Mouse (Mus musculus) liver, embryonic 16.5 days (tissue): ENCODE data around the gene Sft2d1. TPM values are rescaled to one million over a fixed set of nuclear protein-coding genes. Genes with fewer than 3 reads are reported as not detected.
A peak's percentile ranks its signal among the peaks of the same experiment; 100 is the strongest.
"Not testable (repeated sequence)": the region's sequence is repeated elsewhere in the genome, so short reads cannot be mapped to it uniquely, and the experiment has no call there.

Source experiments
- ATAC-seq: fragments of 200-750 bp; cut with Nextera tagmentation; 2 replicates; pipeline ENCODE4 v1.8.0; 2017; ENCODE audit warnings: low read depth, mild to moderate bottlenecking, moderate number of reproducible peaks, moderate library complexity
- H3K27ac ChIP-seq: fragments of 300-500 bp; sonication (generic); 2 replicates; pipeline ENCODE4 v1.5.1; 2014; ENCODE audit warnings: mild to moderate bottlenecking, low read length
- H3K27me3 ChIP-seq: fragments of 300-500 bp; sonication (generic); 2 replicates; pipeline ENCODE4 v1.6.1; 2014; ENCODE audit warnings: low read depth, low read length, mixed read lengths; ENCODE audit not compliant: control insufficient read depth, insufficient read depth
- H3K36me3 ChIP-seq: fragments of 300-500 bp; sonication (generic); 2 replicates; pipeline ENCODE4 v1.6.1; 2014; ENCODE audit warnings: mild to moderate bottlenecking; ENCODE audit not compliant: control insufficient read depth, insufficient read depth
- H3K4me1 ChIP-seq: fragments of 300-500 bp; sonication (generic); 2 replicates; pipeline ENCODE4 v1.6.1; 2014; ENCODE audit warnings: low read depth, low read length, mixed read lengths; ENCODE audit not compliant: control insufficient read depth
- H3K4me2 ChIP-seq: fragments of 300-500 bp; sonication (generic); 2 replicates; pipeline ENCODE4 v1.6.1; 2014; ENCODE audit warnings: low read depth, low read length, mixed read lengths
- H3K4me3 ChIP-seq: fragments of 300-500 bp; sonication (generic); 2 replicates; pipeline ENCODE4 v1.5.1; 2014; ENCODE audit warnings: low read depth, mild to moderate bottlenecking, low read length
- H3K9ac ChIP-seq: fragments of 300-500 bp; sonication (generic); 2 replicates; pipeline ENCODE4 v1.6.1; 2014; ENCODE audit warnings: low read depth, low read length
- H3K9me3 ChIP-seq: fragments of 300-500 bp; sonication (generic); replicated peaks from 2 replicates; pipeline ENCODE4 v1.6.1; 2016; ENCODE audit warnings: low read length; ENCODE audit not compliant: control insufficient read depth
- WGBS: fragments of 180-500 bp; shearing (Covaris S2); extraction: QIAGEN DNeasy Blood & Tissue Kit; methylation state at CpG from one replicate; pipeline ENCODE4 v1.1.7; 2014; ENCODE audit not compliant: insufficient replicate concordance; 5-methylcytosine and 5-hydroxymethylcytosine counted together
- polyA plus RNA-seq: library from polyadenylated mRNA; unstranded; fragments of >200 nt; fragmentation: Nextera tagmentation; extraction: Ambion mirVana; gene quantifications from 2 replicates; pipeline ENCODE4 v1.2.1, GENCODE M21; 2015

Sft2d1 gene
- polyA plus RNA-seq = 44.5 and 47.4 TPM in 2 replicates

DNA sequence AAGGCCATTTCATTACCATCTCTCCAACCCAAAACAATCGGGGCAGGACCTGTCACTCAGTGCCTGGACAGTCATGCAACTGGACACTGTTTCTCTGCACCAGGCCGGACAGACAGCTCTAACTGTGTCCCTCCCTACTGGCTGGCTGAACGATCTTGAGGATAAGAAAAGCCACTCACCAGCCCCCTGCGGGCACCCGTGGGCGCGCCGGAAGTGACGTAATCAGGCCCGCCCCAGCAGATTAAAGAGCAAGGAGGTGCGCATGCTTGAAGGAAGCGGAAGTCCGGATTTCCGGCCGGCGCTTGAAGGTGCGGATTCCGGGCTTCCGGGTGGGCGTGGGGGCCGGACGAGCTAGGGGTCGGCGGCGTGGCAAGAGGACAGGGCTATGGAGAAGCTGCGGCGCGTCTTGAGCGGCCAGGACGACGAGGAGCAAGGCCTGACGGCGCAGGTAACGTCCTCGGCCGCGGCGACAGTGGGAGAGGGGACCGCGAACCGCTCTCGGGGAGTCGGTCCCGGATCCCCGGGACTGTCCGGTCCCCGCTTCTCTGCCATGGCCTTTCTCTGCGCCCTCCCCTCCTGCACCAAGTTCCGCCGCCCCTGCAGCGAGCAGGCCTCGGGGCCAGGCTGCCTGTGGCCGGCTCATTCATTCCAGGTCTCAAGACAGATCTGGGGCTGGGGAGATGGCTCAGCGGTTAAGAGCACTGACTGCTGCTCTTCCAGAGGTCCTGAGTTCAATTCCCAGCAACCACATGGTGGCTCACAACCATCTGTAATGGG lies at the start of gene Sft2d1:
TSS of gene Sft2d1 (plus strand) at position 265 of the 777 bp plus-strand sequence.
- H3K27ac ChIP-seq = peak within 1 kb of the TSS; percentile 53
- WGBS = 0% methylated on average over 52 of the region's 54 CpGs
- H3K9ac ChIP-seq = peak within 1 kb of the TSS; percentile 81
- peak within 1 kb of the TSS; percentile 83 for H3K4me3 ChIP-seq
- H3K4me2 ChIP-seq = peak within 1 kb of the TSS; percentile 81
- no peaks in the 10 kb centered on the region for H3K27me3 ChIP-seq
- ATAC-seq = peak; percentile 97
- H3K9me3 ChIP-seq = no peaks in the 10 kb centered on the region
- peaks cover 21% of the 10 kb centered on the region for H3K4me1 ChIP-seq
- H3K36me3 ChIP-seq = no peaks in the 10 kb centered on the region

DNA sequence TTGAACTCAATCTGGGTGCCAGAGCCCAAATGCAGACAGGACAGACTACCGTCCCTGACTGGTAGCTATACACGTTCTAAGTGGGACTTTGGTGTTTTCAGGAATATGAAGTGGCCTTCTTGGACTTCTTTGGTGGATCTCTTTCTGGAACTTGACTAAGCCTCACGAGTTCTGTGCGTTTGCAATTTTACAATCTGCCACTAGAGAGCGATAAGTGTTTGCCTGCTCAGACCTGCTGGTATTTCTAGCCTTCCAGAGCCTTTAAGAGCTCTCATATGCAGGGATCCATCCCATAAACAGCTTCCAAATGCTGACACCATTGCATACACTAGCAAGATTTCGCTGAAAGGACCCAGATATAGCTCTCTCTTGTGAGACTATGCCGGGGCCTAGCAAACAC lies 46.3 kb upstream of the Sft2d1 start:
- not testable (repeated sequence) for ATAC-seq, H3K27me3 ChIP-seq, H3K27ac ChIP-seq, H3K9me3 ChIP-seq, H3K4me3 ChIP-seq, H3K4me1 ChIP-seq, H3K4me2 ChIP-seq, H3K9ac ChIP-seq, H3K36me3 ChIP-seq
- WGBS = 13% methylated on average over 7 of the region's 7 CpGs

DNA sequence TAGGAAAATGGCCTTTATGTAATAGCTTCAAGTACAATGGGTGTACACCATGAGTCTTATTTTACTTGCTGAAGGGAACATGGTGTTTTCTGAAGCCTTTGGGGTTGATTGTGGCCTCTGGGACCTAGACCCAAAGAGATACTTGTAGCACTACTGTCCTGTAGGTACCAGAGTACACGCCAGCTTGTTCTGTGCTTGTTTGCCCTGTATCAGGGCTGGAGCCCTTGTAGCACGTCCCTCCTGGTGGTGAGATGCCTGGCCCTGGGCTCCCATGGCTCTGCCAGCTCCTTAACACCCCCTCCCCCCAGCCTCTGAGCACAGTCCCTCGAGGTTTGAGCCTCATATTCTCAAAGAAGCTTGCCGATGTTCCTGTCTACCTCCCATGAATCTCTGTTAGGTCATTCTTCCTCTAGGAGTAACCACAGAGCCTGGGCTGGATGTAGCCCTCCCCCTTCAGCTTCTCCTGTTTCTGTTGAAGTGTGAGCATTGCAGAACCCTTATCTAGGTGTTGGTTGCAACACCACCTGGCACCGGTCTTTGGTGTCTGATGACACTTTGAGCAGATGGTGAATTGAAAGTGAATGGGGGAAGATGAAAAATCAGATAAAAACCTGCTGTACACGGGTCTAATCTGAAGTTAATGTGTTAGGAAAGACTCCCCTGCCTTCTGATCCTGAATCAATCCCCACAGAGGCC lies 38.7 kb upstream of the Sft2d1 start:
- Histone ChIP-seq H3K27me3 (no peaks in the 10 kb centered on the region), H3K36me3 (no peaks in the 10 kb centered on the region), H3K9ac (no peak overlapping the region), H3K9me3 (no peaks in the 10 kb centered on the region), H3K4me3 (no peak overlapping the region), H3K4me1 (peaks cover 13% of the 10 kb centered on the region), H3K27ac (peak overlapping the region; percentile 63), H3K4me2 (no peak overlapping the region)
- WGBS = 25% methylated on average over 6 of the region's 6 CpGs
- peak; percentile 70 for ATAC-seq

DNA sequence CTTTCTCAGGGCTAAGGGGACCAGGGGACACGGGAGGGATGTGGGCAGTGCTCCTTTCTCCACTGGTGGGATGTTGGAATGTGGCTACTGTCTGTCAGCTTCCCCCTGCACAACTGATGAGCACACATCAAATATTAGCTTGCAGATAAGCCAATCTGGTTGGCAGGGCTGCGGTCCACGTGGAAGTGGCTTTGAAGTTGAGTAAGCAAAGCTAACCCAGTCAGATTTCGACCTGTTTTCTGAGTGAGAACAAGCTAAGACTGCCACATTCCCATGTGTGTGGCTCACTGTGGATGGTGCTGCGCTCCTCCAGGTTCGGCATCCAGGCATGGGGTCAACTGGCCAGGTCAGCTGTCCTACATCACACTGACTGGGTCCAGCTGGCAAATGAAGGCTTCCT lies 38.0 kb upstream of the Sft2d1 start:
- peak; percentile 67 for ATAC-seq
- H3K4me3 ChIP-seq = no peak overlapping the region
- peaks cover 13% of the 10 kb centered on the region for H3K4me1 ChIP-seq
- H3K27ac ChIP-seq = peak overlapping the region; percentile 64
- no peak overlapping the region for H3K9ac ChIP-seq
- no peaks in the 10 kb centered on the region for H3K9me3 ChIP-seq
- H3K36me3 ChIP-seq = no peaks in the 10 kb centered on the region
- H3K27me3 ChIP-seq = no peaks in the 10 kb centered on the region
- 49% methylated on average over 6 of the region's 6 CpGs for WGBS
- H3K4me2 ChIP-seq = no peak overlapping the region

DNA sequence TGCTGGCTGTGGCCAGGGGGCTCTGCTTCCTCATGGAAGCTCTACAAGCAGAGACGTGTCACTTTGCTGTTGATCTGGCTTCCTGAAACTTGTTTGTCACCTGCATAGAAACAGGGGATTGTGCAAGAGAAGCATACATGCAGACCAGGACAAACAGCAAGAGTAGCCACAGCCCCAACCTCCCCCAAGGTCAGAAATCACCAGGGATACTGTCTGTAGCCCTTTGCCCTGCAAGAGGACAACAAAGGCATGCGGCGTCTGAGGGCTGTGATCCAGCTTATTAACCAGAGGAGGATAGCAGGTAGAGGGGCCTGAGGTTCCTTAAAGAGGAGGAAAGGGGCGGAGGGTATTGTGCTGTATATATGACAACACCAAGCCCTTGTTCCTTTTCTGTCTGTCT lies 34.8 kb upstream of the Sft2d1 start:
- Histone ChIP-seq H3K4me3 (no peak overlapping the region), H3K9ac (no peak overlapping the region), H3K9me3 (no peaks in the 10 kb centered on the region), H3K27me3 (no peaks in the 10 kb centered on the region), H3K4me2 (peak overlapping the region; percentile 18; the same call in 1 of the 2 replicates), H3K4me1 (peaks cover 13% of the 10 kb centered on the region), H3K27ac (peak overlapping the region; percentile 79), H3K36me3 (no peaks in the 10 kb centered on the region)
- 31% methylated on average over 4 of the region's 4 CpGs for WGBS
- peak; percentile 72 for ATAC-seq

DNA sequence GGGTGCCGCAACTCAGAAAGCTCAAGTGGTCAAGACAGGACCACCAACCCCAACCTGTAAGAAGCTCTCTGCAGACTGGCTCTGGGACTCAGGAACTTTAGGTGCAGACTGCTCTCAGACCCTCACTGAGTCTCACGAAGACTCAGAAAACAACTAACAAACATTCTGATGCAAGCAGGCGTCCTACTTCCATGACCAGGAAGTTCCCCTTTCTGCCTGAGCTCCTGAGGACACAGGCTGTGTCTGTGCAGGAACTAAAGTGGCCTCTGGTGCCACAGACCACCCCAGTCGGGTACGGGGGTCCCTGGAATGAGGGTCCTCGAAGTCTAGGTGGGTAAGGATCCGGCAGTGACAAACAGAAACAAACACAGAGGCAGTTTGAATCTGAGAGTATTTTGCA lies 34.2 kb upstream of the Sft2d1 start:
- 40% methylated on average over 7 of the region's 7 CpGs for WGBS
- Histone ChIP-seq H3K36me3 (no peaks in the 10 kb centered on the region), H3K27ac (peak overlapping the region; percentile 79), H3K9me3 (no peaks in the 10 kb centered on the region), H3K4me2 (peak overlapping the region; percentile 18; the same call in 1 of the 2 replicates), H3K9ac (no peak overlapping the region), H3K4me3 (no peak overlapping the region), H3K4me1 (peaks cover 10% of the 10 kb centered on the region), H3K27me3 (no peaks in the 10 kb centered on the region)
- no peak for ATAC-seq

DNA sequence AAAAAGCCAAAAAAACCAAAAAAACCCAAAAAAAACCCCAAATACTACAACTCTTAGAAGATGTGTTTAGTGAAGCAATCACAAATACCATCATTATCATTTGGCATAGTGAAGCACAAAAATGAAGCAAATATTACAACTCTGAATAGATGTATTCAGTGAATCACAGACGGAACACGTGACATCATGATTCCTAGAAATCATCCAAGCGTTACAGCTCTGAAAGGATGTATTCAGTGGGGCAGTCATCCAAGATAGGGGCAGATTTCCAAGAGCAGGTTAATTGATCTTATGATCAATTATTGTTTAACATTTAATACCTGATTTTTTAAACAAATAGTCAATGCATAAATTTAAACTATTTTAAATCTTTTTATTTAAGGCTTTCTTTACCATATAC lies 33.6 kb upstream of the Sft2d1 start:
- no peak overlapping the region for H3K4me2 ChIP-seq
- no peak overlapping the region for H3K9ac ChIP-seq
- WGBS = 77% methylated on average over 3 of the region's 3 CpGs
- H3K27ac ChIP-seq = no peak overlapping the region
- H3K4me1 ChIP-seq = peaks cover 10% of the 10 kb centered on the region
- no peaks in the 10 kb centered on the region for H3K9me3 ChIP-seq
- no peaks in the 10 kb centered on the region for H3K36me3 ChIP-seq
- H3K4me3 ChIP-seq = no peak overlapping the region
- no peak for ATAC-seq
- H3K27me3 ChIP-seq = no peaks in the 10 kb centered on the region

DNA sequence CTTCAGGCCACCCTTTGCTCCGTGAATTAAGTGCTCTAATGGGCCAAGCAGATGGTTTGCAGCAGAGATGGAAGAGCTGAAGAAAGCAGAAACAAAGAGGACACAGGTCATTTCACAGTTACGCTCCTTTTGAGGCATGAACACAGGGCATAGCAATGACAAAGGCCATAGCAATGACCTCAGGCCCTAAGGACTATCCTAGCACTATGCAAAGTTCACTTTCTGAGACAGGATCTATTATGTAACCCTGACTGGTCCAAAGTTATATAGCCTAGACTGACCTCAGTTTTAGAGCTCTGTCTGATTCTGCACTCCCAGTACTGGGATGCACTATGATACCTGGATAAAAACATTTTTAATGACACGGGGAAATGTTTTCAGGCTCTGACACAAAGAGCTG lies 32.5 kb upstream of the Sft2d1 start:
- Histone ChIP-seq H3K4me1 (peaks cover 12% of the 10 kb centered on the region), H3K27ac (no peak overlapping the region), H3K27me3 (no peaks in the 10 kb centered on the region), H3K4me2 (no peak overlapping the region), H3K9ac (no peak overlapping the region), H3K9me3 (no peaks in the 10 kb centered on the region), H3K36me3 (no peaks in the 10 kb centered on the region), H3K4me3 (no peak overlapping the region)
- WGBS = 61% methylated on average over 3 of the region's 3 CpGs
- ATAC-seq = peak; percentile 19; the same call in 1 of the 2 replicates
